Mouse (Mus musculus) hindlimb bud, embryonic 11.5 days (tissue): Measurements from ENCODE around the gene Slc12a1.

Experiments used
- DNase-seq: peaks from one replicate; pipeline ENCODE4 v3.0.0-alpha.2; 2012; ENCODE audit warnings: low read depth, low spot score; ENCODE audit errors: extremely low spot score

The Slc12a1 gene

DNA sequence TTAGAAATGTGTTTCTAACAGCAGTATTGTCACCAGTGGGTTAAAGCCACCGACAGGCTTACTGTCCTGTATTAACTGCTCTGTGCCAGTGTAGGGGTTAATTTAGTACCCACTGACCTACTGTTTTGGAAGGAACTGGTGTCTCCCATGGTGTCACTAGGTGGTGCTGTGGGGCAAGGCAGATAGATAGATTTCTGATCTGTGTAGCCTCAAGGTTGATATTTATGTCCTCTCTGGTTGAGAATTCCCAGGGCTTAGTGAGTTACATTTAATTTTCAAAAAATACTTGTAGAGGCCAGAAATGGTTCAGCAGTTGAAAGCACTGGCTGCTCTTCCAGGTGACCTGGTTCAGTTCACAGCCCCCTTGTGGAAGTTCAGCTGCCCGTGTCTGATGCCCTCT, 100.0 kb downstream of the Slc12a1 start:
- no peak for DNase-seq

GRCm38 (mm10) chr2:125253699-125254098, 101.4 kb downstream of the Slc12a1 start:
- no peak for DNase-seq

DNA sequence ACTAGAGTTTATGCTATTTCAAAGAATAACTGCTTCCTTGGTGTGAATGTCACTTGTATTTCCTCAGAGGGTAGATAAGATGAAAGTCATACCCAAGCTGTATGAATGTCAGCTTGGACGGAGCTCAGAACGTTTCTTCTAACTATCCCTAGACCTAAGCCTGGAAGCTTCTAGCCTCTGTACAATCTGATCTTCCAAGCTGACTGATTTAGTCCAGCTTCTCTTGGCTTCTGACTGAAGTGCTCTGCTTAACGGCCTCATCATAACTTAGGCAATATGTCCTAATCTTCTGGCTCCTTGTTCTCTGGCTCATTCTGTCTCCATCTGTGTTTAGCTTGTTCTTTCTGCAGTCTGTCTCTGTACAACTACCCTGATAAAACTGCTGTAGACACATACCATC, 102.3 kb downstream of the Slc12a1 start:
- DNase-seq, result no peak

GRCm38 (mm10) chr2:125255886-125256285, 103.6 kb downstream of the Slc12a1 start:
- no peak for DNase-seq

- DNase-seq, result no peak
Observed at GRCm38 (mm10) chr2:125259230-125260120, 107.2 kb downstream of the Slc12a1 start.

- DNase-seq, result no peak
Observed at GRCm38 (mm10) chr2:125260326-125260725, 108.0 kb downstream of the Slc12a1 start.

DNA sequence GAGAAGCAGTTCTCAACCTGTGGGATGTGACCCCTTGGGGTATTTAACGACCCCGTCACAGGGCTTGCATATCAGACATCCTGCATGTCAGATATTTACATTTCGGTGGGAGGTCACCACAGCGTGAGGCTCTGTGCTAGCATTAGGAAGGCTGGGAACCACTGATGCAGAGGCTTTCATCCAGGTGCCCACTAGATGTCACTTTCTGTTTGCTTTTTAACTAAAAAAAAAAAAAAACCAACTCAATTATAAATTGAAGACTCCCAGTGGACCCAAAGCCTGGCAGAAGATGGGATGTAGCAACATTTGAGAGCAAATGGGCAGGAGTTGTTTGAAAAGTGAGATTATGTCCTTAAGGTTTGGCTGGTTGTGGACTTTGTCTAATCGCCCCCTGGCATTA, 110.8 kb downstream of the Slc12a1 start:
- DNase-seq, result no peak

DNA sequence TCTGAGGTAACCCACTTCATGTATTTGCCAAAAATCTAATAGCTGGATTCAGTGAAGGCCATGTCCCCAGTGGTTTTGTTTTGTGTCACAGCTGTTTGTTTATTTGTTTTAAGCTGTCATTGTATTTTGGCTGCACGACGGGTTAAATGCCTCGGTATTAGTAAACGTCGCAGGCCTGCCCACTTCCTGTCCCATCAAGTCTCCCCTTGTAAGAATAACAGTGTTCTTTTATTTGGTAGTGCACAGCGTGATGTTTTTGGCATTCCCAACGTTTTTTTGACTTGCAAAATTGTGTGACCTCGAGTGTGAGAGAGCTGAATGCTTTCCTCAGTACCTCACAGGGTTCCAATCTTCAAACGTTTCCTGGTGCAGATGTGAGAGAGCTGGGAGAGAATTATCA, 111.4 kb downstream of the Slc12a1 start:
- no peak for DNase-seq

GRCm38 (mm10) chr2:125268876-125269275, 116.6 kb downstream of the Slc12a1 start:
- no peak for DNase-seq

GRCm38 (mm10) chr2:125275617-125276016, 123.3 kb downstream of the Slc12a1 start:
- no peak for DNase-seq

- DNase-seq, result no peak
Observed at GRCm38 (mm10) chr2:125276692-125277091, 124.4 kb downstream of the Slc12a1 start.

DNA sequence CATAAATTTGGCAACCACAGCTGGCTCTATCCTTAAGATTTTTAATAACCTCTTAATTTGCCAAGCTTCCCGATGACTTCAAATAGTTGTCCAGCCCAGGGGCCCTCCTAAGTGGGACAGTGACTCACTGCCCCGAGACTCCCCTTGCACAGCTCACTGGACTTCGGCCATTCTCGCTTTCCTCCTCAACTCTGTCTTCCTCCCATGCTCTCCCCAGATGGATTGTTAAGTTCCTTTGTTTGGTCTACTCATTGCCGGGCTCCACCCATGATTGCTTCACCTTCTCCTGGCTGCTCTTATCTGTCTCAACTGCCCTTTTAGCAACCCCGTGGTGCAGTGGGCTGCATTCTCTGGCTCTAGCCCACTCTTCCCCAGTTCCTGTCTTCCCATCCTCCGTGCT, 126.2 kb downstream of the Slc12a1 start:
- DNase-seq, result no peak
